Mouse (Mus musculus): ENCODE data around the gene Taf8.

The Taf8 gene

DNA sequence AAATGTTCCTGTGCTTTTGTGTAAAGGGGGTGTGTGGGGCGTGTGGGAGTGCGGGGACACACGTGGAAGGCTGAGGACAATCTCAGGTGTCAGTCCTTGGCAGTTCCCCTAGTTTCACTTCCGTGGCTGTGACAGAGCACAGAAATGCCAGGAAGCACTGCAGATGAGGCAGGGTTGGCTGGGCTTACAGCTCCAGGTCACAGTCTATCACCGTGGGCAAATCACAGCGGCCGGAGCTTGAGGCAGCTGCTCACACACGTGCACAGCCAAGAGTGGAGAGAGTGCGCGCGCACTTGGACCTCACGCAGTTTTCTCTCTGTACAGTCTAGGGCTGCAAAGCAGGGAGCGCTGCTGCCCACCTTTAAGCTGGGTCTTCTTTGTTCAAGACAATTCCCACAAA lies 43.8 kb downstream of the Taf8 start:
- no peak for DNase-seq

GRCm38 (mm10) chr17:47454675-47455074 lies 47.4 kb downstream of the Taf8 start:
- no peak for DNase-seq

DNA sequence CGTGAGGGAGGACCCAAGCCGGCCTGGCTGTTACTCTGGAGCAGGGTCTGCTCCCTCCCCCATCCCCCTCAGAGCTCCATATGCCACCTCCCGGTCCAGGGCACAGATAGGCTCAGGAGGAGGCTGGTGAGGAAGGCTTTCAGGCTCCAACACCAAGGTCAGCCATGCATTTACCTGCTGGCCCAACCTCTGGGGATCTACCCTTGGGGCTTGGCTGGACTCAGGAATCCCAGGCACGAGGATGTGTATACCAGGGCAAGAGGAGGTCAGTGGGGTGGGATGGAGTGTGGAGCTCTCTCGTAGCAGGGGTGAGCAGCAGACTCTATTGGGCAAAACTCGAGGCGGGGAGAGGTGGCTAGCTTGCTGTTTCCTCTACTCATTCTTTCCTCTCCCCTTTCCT lies 49.2 kb downstream of the Taf8 start:
- no peak for DNase-seq

- DNase-seq: no peak
These were observed 51.1 kb downstream of the Taf8 start for GRCm38 (mm10) chr17:47450880-47451565.

GRCm38 (mm10) chr17:47450239-47450638 lies 51.9 kb downstream of the Taf8 start:
- no peak for DNase-seq

DNA sequence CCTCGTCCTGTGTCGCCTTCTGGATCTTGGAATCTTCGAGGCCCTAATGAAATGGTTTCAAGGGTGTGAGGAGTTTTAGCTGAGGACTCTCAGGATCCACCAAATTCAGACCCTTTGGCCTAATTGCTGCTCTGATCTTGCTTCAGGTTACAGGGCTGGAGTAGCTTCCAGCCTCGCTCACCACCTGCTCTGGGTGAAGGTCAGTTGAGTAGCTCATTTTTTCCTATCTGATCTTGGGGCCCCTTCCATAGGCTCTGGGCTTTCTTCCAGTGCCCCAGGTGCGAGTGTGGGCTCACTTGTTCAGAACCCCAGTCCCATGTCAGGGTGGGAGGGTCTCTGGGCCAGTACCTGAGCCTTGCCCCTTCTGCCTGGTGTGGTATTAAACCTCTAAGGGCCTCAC lies 52.7 kb downstream of the Taf8 start:
- no peak for DNase-seq

GRCm38 (mm10) chr17:47448523-47449372 lies 53.3 kb downstream of the Taf8 start:
- DNase-seq: no peak

- DNase-seq: no peak
These were observed 55.5 kb downstream of the Taf8 start for GRCm38 (mm10) chr17:47446561-47446960.

DNA sequence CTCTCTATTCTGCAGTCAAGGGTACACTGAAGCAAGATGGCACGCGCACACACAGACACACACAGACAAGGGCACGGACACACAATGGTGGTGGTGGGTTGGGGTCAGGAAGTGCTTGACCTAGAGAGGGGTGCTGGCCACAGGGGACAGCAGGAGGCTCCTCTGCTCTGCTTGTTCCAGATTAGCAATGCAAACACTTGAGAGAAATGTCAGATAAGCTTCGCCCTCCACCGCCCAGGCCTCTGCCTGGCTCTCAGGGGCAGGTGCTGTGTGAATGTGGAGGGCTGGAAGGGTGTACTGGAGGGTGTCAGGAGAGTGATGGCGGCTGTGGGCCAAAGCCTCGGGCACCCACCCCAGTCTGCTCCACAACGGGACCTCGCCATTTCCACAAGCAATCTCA lies 56.1 kb downstream of the Taf8 start:
- DNase-seq: no peak

DNA sequence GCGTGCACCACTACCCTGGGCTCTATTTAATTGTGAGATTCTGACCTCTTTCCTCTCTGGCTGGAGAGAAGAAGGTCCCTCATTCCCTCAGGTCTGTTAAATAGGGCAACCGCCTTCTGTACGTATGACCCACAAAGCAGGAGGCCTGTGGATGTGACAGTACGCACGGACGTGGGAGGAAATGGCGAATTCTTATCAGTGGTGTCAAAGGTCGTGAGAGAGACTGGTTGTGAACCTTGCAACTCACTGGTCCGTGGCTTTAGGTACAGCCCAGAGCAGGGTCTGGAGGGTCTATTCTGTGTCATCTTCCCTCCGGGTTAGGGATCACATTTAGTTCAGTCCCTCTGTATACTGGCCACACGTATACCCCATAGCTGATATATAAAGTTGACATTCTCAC lies 56.6 kb downstream of the Taf8 start:
- no peak for DNase-seq

DNA sequence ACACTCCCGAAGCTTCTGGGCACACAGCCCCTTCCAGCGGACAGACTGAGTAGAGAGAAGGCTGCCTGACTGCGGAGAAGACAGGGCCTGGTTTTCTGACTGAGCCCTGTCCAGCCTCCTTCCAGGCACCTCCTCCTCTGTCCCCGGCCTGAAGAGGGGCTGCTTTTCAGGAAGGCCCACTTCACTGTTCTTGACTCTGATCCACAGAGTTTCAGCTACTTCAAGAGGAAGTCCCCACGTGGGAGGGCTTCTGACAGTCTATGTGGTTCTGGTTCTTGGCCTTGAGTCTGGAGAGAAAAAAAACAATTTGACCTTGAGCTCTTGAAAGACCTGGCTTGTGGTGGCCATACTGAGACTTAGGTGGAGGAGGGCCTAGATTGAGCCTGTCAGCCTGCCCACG lies 58.0 kb downstream of the Taf8 start:
- no peak for DNase-seq

- no peak for DNase-seq
These were observed 59.8 kb downstream of the Taf8 start for GRCm38 (mm10) chr17:47442271-47442670.

DNA sequence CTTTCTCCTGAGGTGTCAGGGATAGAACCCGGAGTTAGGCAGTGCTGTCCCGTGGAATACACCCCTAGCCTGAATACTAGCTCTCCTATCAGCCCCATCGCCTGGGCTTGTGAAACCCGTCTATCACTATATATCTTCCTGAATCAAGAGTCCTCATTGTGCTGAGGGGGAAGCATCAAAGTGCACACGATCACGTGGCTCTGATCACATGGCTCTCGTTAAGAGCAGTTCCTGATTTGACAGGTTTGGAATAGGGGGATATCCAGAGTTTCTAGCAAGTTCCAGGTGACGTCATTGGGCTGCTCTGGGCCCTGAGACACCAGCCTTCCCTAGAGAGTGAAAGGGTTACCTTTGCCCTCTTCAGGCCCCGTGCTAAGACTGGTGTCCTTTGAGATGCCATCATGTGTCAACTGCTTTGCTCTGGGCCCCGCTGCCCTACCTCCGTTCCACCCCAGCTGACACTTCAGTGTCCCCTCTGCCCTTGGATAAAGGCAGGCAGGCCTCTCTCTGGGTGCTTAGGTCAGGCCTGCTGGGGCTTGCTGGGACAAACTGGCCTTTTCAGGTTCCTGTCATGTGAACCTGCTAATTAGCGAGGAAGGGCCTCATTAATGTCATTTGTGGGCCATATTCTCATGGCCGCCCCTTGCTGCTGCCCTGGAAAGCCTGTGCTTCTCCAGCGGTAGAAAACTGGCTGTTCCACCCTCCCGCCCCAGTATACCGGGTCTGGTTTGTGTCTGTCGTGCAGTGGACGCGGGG lies 60.6 kb downstream of the Taf8 start:
- DNase-seq: no peak

GRCm38 (mm10) chr17:47440359-47440890 lies 61.7 kb downstream of the Taf8 start:
- no peak for DNase-seq

- DNase-seq: no peak
These were observed 62.6 kb downstream of the Taf8 start for GRCm38 (mm10) chr17:47439396-47440028.

- DNase-seq: no peak
These were observed 63.5 kb downstream of the Taf8 start for GRCm38 (mm10) chr17:47438611-47439010.

DNA sequence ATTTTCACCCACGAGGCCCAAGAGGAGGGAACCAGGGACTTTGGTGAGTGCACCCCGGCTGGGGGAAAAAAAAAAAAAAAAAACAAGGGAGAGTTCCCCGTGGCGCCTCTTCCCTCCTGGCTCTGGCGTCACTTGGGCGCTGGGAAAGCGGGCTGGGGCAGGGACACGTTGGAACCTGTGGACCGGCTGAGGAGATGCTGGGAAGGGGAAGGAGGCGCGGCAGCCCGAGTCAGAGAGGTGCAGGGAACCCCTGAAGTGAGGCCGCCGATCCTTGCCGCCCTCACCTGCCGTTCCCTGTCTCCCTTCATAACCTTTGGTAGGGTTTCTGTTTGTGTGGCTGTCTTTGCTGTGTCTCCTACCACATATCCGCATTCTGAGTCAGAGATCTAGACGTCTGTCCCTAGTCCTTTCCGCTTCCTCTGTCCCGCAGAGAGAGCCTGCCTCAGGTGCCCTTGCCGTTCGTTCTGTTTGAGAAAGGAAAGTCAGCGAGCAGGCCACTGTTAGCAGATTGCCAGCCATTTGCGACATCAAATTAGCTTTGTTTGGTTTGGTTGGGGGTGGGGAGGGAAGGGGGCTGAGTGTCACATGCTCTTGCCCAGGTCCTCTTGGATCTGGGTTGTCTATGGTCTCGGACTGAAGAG lies 65.1 kb downstream of the Taf8 start, which contains the start of gene 1700001C19Rik:
1700001C19Rik (minus strand) TSS at position 470 of the 641 bp plus-strand sequence.
- no peak for DNase-seq

- no peak for DNase-seq
These were observed 65.8 kb downstream of the Taf8 start, which contains the start of gene AI661453 for GRCm38 (mm10) chr17:47436156-47436906. TSS of gene AI661453 (plus strand) at chr17:47436615.
